Mouse (Mus musculus) bone marrow, adult 2 months (tissue): ENCODE data around the gene Gpalpp1.

Source experiments
- CTCF ChIP-seq: fragments of 200-500 bp; IDR thresholded peaks from 2 replicates; pipeline ENCODE4 v1.5.1; 2011; ENCODE audit warnings: low read length, control low read depth; ENCODE audit not compliant: control insufficient read depth, insufficient read depth
- POLR2A ChIP-seq: fragments of 200-500 bp; IDR thresholded peaks from 2 replicates; pipeline ENCODE4 v1.6.1; 2011; ENCODE audit warnings: low read depth, mild to moderate bottlenecking, control low read depth, low read length, borderline replicate concordance; ENCODE audit not compliant: control insufficient read depth

DNA sequence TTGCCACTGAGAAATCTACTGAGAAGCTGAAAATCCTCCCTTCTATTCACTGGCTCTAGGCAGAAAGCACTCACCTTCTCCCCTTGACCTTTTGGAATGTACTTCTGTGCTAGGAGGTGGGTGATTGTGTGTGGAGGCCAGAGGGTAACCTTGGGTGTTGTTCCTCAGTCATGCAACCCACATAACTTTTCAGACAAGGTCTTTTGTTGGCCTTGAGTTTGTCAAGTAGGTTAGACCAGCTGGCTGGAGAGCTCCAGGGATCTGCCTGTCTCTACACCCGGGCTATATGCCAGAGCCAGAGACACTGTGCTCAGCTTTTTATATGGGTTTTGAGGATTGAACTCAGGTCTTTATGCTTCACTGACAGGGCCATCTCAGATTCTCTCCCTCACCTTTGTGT, 36.4 kb downstream of the Gpalpp1 start:
- TF ChIP-seq CTCF (no peak), POLR2A (no peak)
